Mouse (Mus musculus) ES-Bruce4 (cell line): ENCODE measurements at regions not wholly inside any gene's neighbourhood (a gene's known extent, or its start where the extent isn't known, plus 50 kb on each side); places are given as distances from the start of the nearest gene placed in this dataset.

Experiments
- CTCF ChIP-seq: IDR thresholded peaks from one replicate; pipeline ENCODE4 v1.8.1; 2011; ENCODE audit warnings: low read depth, low read length
- EP300 ChIP-seq: IDR thresholded peaks from 2 replicates; pipeline ENCODE4 v1.6.1; 2011; ENCODE audit warnings: low read depth, low read length; ENCODE audit not compliant: insufficient read depth
- POLR2A ChIP-seq: IDR thresholded peaks from one replicate; pipeline ENCODE4 v1.8.1; 2011; ENCODE audit warnings: low read length; ENCODE audit not compliant: insufficient read depth

DNA sequence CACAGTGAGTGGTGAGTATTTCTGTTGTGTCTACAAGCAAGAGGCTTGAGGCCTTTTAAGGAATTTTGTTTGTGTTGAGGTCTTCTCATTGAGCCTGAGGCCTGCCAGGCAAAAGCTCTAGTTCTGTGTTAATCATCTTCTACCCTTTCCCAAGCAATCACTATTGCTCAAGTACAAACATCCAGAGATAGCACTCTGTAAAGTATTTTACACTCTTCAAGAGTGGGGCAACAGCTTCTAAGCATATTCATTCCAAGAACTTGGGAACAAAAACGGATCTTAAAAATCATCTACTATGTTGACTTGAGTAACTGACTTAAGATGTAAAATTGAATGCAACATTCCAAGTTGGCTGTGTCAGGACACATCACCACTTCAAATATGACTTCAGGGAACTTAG is 378.7 kb upstream of the Gm5148 start:
- TF ChIP-seq CTCF, result no peak
- no peak for TF ChIP-seq POLR2A
- no peak for TF ChIP-seq EP300
